Mouse (Mus musculus) heart, adult 2 months (tissue): ENCODE data around the gene Catsperz.

ENCODE experiments used
- CTCF ChIP-seq: fragments of 200-600 bp; IDR thresholded peaks from 2 replicates; pipeline ENCODE4 v1.8.1; 2022; ENCODE audit warnings: antibody characterized with exemption, mild to moderate bottlenecking, moderate library complexity
- POLR2A ChIP-seq: fragments of 200-500 bp; IDR thresholded peaks from 2 replicates; pipeline ENCODE4 v1.6.1; 2011; ENCODE audit warnings: mild to moderate bottlenecking, low read depth, low read length, control low read depth; ENCODE audit not compliant: insufficient read depth

GRCm38 (mm10) chr19:6906199-6906598 lies 19.0 kb downstream of the Catsperz start:
- TF ChIP-seq CTCF (no peak), POLR2A (no peak)
